Mouse (Mus musculus) embryonic facial prominence, embryonic 10.5 days (tissue): Measurements from ENCODE around the gene Ccnb3. TPM values are rescaled to one million over a fixed set of nuclear protein-coding genes. Genes with fewer than 3 reads are reported as not detected.

Experiments
- polyA plus RNA-seq: library from polyadenylated mRNA; unstranded; fragments of >200 nt; fragmentation: Nextera tagmentation; extraction: Ambion mirVana; gene quantifications from 2 replicates; pipeline ENCODE4 v1.2.1, GENCODE M21; 2016

Gene Ccnb3
- polyA plus RNA-seq, 1 experiment from 2014 or later = 0.12 TPM

Other genes starting within 250 kb of the Ccnb3 start
- gene Akap4, start 25.9 kb upstream of the Ccnb3 start, polyA plus RNA-seq = not detected in 2 replicates